Mouse (Mus musculus): Measurements from ENCODE around the gene Maged1. TPM values are rescaled to one million over a fixed set of nuclear protein-coding genes. Genes with fewer than 3 reads are reported as not detected.
"Not testable (repeated sequence)": the region's sequence is repeated elsewhere in the genome, so short reads cannot be mapped to it uniquely, and the experiment has no call there.

The Maged1 gene
- polyA plus RNA-seq, 1 experiment = 137 TPM

GRCm38 (mm10) chrX:94542536-94542935 is 593 bp upstream of the Maged1 start:
- TF ChIP-seq POLR2A (IDR thresholded peaks at IDR 0.05; ENCODE audit: low read depth, low read length) (no peak), CTCF (conservative IDR thresholded peaks at IDR 0.05; ENCODE audit: insufficient read depth, insufficient read length, low read depth, low read length) (no peak)
- 18% methylated on average over 9 of the region's 9 CpGs for WGBS
- no peaks in the 10 kb centered on the region for H3K27me3 ChIP-seq (replicated peaks; ENCODE audit: control insufficient read depth, insufficient read depth, low read length)
- H3K4me3 ChIP-seq (ENCODE audit: insufficient read depth, low read depth, low read length) = peak overlapping the region; percentile 46
- peak overlapping the region; percentile 32; the same call in 1 of the 2 replicates for H3K27ac ChIP-seq (ENCODE audit: insufficient read depth, low read depth, low read length)
- no peak for DNase-seq
- peaks cover 5% of the 10 kb centered on the region; the same call in 1 of the 2 replicates for H3K36me3 ChIP-seq (ENCODE audit: control insufficient read depth, insufficient read depth, low read length)
- H3K4me1 ChIP-seq (ENCODE audit: control insufficient read depth, insufficient read depth, low read length) = no peaks in the 10 kb centered on the region

- Histone ChIP-seq H3K4me3 (ENCODE audit: insufficient read depth, low read depth, low read length) (peak overlapping the region; percentile 79), H3K27me3 (replicated peaks; ENCODE audit: control insufficient read depth, insufficient read depth, low read length) (no peaks in the 10 kb centered on the region), H3K4me1 (ENCODE audit: control insufficient read depth, insufficient read depth, low read length) (no peaks in the 10 kb centered on the region), H3K36me3 (ENCODE audit: control insufficient read depth, insufficient read depth, low read length) (peaks cover 5% of the 10 kb centered on the region; the same call in 1 of the 2 replicates), H3K27ac (ENCODE audit: insufficient read depth, low read depth, low read length) (no peak overlapping the region)
- WGBS = under 1% methylated on average over 24 of the region's 25 CpGs
- peak; percentile 10 for DNase-seq
- no peak for TF ChIP-seq POLR2A (IDR thresholded peaks at IDR 0.05; ENCODE audit: low read depth, low read length)
- TF ChIP-seq CTCF (conservative IDR thresholded peaks at IDR 0.05; ENCODE audit: insufficient read depth, insufficient read length, low read depth, low read length) = no peak
Observed at GRCm38 (mm10) chrX:94541206-94541605, 737 bp downstream of the Maged1 start.

DNA sequence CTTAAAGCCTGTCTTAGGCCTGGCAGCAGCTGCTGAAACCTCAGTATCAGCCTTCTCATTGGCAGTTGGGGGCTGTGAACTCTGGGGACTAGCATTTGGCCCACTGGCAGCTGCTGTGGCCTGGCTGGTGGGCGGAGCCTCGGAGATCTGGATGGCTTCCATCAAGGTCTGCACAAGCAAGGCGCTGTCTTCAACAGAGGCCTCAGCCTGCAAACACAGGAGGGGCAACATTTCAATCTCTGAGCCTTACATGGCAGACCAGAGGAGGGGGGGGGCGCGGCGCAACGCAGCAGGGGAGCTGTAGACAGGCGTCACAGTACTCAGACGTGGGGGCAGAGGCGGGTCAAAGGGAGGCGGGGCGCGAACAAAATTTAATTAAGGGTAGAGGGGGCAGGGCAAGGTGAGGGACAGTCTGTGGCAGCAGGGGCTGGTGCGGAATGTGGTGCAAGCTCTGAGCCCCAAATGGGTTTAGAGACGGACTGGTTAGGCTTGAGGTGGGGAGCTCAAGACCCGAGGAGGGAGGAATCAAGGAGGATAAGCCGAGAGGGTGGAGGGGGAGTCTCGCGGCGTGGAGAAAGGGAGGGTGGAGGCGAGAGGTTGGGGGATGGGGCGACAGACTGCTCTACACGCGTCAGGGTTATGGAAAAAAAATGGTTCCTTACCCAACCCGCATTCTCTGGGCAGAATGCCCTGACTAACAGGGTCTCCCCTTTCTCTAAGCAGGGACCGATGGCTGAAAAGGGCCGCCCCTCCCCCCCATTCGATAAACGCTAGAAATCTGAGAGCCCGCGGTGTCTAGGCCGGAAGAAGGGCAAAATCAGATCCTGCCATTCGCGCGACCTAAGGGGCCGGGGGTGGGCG is 1.4 kb downstream of the Maged1 start:
- DNase-seq = peak; percentile 66
- peaks cover 5% of the 10 kb centered on the region for H3K36me3 ChIP-seq (ENCODE audit: control insufficient read depth, insufficient read depth, low read length)
- no peaks in the 10 kb centered on the region for H3K4me1 ChIP-seq (ENCODE audit: control insufficient read depth, insufficient read depth, low read length)
- no peak overlapping the region for H3K27ac ChIP-seq (ENCODE audit: insufficient read depth, low read depth, low read length)
- no peaks in the 10 kb centered on the region for H3K27me3 ChIP-seq (replicated peaks; ENCODE audit: control insufficient read depth, insufficient read depth, low read length)
- WGBS = 2% methylated on average over 35 of the region's 37 CpGs
- TF ChIP-seq CTCF (conservative IDR thresholded peaks at IDR 0.05; ENCODE audit: insufficient read depth, insufficient read length, low read depth, low read length) (no peak), POLR2A (IDR thresholded peaks at IDR 0.05; ENCODE audit: low read depth, low read length) (no peak)
- peak overlapping the region; percentile 79 for H3K4me3 ChIP-seq (ENCODE audit: insufficient read depth, low read depth, low read length)

DNA sequence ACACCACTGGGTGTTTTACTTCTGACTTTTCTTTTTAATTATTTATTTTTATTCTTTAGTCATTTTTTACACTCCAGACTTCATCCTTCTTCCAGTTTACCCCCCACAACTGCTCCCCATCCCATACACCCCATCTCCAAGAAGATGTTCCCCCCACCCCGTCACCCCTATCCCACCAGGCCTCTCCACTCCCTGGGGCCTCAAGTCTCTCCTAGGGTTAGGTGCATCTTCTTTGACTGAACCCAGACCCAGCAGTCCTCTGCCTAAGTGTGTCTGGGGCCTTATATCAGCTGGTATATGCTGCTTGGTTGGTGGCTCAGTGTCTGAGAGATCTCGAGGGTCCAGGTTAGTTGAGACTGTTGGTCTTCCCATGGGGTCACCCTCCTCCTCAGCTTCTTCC is 7.6 kb downstream of the Maged1 start:
- Histone ChIP-seq H3K27ac (ENCODE audit: insufficient read depth, low read depth, low read length) (no peak overlapping the region), H3K27me3 (replicated peaks; ENCODE audit: control insufficient read depth, insufficient read depth, low read length) (no peaks in the 10 kb centered on the region), H3K36me3 (ENCODE audit: control insufficient read depth, insufficient read depth, low read length) (peaks cover 5% of the 10 kb centered on the region), H3K4me1 (ENCODE audit: control insufficient read depth, insufficient read depth, low read length) (no peaks in the 10 kb centered on the region), H3K4me3 (ENCODE audit: insufficient read depth, low read depth, low read length) (no peak overlapping the region)
- no peak for DNase-seq
- TF ChIP-seq CTCF (conservative IDR thresholded peaks at IDR 0.05; ENCODE audit: insufficient read depth, insufficient read length, low read depth, low read length) (no peak), POLR2A (IDR thresholded peaks at IDR 0.05; ENCODE audit: low read depth, low read length) (no peak)
- WGBS = 50% methylated on average over 2 of the region's 2 CpGs

GRCm38 (mm10) chrX:94530301-94530700 is 11.6 kb downstream of the Maged1 start:
- H3K4me3 ChIP-seq (ENCODE audit: insufficient read depth, low read depth, low read length) = no peak overlapping the region
- TF ChIP-seq CTCF (conservative IDR thresholded peaks at IDR 0.05; ENCODE audit: insufficient read depth, insufficient read length, low read depth, low read length) = no peak
- TF ChIP-seq POLR2A (IDR thresholded peaks at IDR 0.05; ENCODE audit: low read depth, low read length) = no peak
- H3K27me3 ChIP-seq (replicated peaks; ENCODE audit: control insufficient read depth, insufficient read depth, low read length) = no peaks in the 10 kb centered on the region
- no peak for DNase-seq
- no peak overlapping the region for H3K27ac ChIP-seq (ENCODE audit: insufficient read depth, low read depth, low read length)
- WGBS = 85% methylated on average over 3 of the region's 3 CpGs
- H3K4me1 ChIP-seq (ENCODE audit: control insufficient read depth, insufficient read depth, low read length) = no peaks in the 10 kb centered on the region
- no peaks in the 10 kb centered on the region for H3K36me3 ChIP-seq (ENCODE audit: control insufficient read depth, insufficient read depth, low read length)

GRCm38 (mm10) chrX:94522166-94522565 is 19.8 kb downstream of the Maged1 start:
- no peaks in the 10 kb centered on the region for H3K4me1 ChIP-seq (ENCODE audit: control insufficient read depth, insufficient read depth, low read length)
- no peak overlapping the region for H3K4me3 ChIP-seq (ENCODE audit: insufficient read depth, low read depth, low read length)
- no peaks in the 10 kb centered on the region for H3K27me3 ChIP-seq (replicated peaks; ENCODE audit: control insufficient read depth, insufficient read depth, low read length)
- no peaks in the 10 kb centered on the region for H3K36me3 ChIP-seq (ENCODE audit: control insufficient read depth, insufficient read depth, low read length)
- 90% methylated on average over 3 of the region's 3 CpGs for WGBS
- no peak for TF ChIP-seq CTCF (conservative IDR thresholded peaks at IDR 0.05; ENCODE audit: insufficient read depth, insufficient read length, low read depth, low read length)
- no peak for TF ChIP-seq POLR2A (IDR thresholded peaks at IDR 0.05; ENCODE audit: low read depth, low read length)
- DNase-seq = no peak
- H3K27ac ChIP-seq (ENCODE audit: insufficient read depth, low read depth, low read length) = no peak overlapping the region

DNA sequence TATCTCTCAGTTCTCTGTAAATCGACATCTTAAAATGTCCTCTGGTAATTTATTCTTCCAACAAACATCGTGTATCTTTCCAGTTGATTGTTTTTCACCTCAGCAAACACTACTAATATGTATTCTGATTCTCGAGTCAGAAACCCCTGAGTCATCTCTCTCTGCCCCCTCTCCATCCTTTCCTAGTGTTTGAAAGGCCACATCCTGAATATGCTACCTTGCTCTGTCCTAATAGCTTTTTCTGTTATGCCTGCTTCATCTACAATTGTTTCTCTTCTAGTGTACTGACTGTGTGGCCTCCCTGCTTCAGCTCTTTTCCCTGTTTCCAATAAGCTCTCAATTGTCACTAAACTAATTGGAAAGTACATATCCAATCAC is 33.5 kb downstream of the Maged1 start:
- no peak for TF ChIP-seq POLR2A (IDR thresholded peaks at IDR 0.05; ENCODE audit: low read depth, low read length)
- TF ChIP-seq CTCF (conservative IDR thresholded peaks at IDR 0.05; ENCODE audit: insufficient read depth, insufficient read length, low read depth, low read length) = no peak
- 56% methylated on average over 3 of the region's 3 CpGs for WGBS

DNA sequence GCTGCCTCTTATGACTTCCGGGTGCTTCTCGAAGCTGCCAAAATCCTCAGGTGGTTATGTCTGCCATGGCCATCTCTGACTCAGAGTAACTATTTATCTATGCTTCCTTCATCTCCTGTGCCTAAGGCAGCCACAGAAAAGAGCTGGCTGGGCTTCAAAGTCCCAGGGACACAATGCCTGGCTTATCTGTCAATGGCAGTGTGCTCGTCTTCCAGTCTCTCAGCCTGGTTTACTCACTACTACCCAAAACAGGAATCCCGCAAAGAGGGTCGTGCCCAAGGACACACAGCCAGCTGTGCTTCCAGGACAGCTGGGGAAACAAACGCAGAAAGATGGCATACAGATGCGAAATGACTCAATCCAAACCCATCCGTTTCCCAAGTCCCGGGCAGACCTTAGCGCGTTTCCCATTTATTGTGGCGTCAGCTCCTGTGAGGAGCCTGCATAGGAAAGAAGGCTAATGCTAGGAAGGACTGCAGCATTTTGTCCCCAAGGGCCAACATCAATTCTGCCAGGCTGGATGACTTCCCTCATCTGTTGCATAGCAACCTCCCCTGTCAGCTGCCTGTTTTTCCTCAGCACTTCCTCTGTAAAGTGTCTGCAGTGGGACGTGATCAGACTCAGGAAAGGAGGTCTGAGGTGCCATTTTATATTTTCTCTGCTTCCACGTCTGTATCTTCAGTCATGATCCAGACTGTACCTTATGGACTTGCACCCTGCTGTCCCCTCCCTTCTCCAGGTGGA is 34.1 kb downstream of the Maged1 start:
- 19% methylated on average over 7 of the region's 14 CpGs for WGBS
- DNase-seq; H3K27ac ChIP-seq (ENCODE audit: insufficient read depth, low read depth, low read length): not testable (repeated sequence)

More for the DNA sequence above, 33.5 kb downstream of the Maged1 start:
- Histone ChIP-seq H3K4me3 (ENCODE audit: insufficient read depth, low read depth, low read length) (no peak overlapping the region), H3K36me3 (ENCODE audit: control insufficient read depth, insufficient read depth, low read length) (no peaks in the 10 kb centered on the region), H3K27me3 (replicated peaks; ENCODE audit: control insufficient read depth, insufficient read depth, low read length) (no peaks in the 10 kb centered on the region), H3K27ac (ENCODE audit: insufficient read depth, low read depth, low read length) (no peak overlapping the region), H3K4me1 (ENCODE audit: control insufficient read depth, insufficient read depth, low read length) (no peaks in the 10 kb centered on the region)
- no peak for DNase-seq

More for the DNA sequence above, 34.1 kb downstream of the Maged1 start:
- not testable (repeated sequence) for H3K27me3 ChIP-seq (replicated peaks; ENCODE audit: control insufficient read depth, insufficient read depth, low read length); H3K36me3 ChIP-seq (ENCODE audit: control insufficient read depth, insufficient read depth, low read length); H3K4me3 ChIP-seq (ENCODE audit: insufficient read depth, low read depth, low read length); H3K4me1 ChIP-seq (ENCODE audit: control insufficient read depth, insufficient read depth, low read length)
